Mouse (Mus musculus): Measurements from ENCODE around the gene Ryr3.
"Not testable (repeated sequence)": the region's sequence is repeated elsewhere in the genome, so short reads cannot be mapped to it uniquely, and the experiment has no call there.

Gene Ryr3

DNA sequence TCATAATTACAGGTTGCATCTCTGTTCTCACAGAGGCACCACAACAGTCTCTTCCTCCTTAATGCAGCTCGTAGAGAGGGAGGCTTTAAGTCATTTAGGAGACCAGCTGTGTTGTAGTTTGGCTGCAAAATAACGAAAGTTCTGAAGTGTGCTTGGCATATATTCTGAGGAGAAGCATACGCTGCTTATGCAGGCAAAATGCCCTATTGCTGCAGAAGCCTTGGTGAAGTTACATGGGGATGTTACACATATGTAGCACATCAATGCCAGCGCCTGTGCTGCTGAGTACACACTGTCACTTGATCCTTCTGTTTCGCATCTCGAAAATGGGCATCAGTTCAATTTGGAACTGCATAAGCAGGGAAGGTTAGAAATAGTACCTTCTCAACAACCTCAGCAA is 112.3 kb downstream of the Ryr3 start:
- no peak for DNase-seq (ENCODE audit: extremely low read depth, insufficient read length, low spot score)

DNA sequence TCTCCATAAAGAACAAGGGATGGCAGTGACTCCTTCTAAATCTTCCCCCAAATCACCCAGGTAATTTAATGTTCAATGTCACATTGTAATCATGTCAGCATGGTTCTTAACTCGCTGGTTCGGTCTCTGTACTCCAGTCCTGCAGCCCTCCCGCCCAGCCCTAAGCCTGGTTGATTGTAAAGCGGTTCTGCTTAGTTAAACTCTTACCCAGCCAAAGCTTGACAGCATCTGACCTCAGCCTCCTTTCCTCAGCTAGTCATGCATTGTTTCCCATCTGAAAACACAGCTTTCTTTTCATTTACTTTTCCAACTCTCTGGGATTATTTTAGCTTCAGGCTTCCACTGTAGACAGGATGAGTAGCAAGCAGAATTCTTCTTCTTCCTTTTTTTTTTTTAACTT is 121.7 kb downstream of the Ryr3 start:
- DNase-seq (ENCODE audit: extremely low read depth, insufficient read length, low spot score), result no peak

GRCm38 (mm10) chr2:113094088-113094487 is 122.8 kb downstream of the Ryr3 start:
- DNase-seq (ENCODE audit: extremely low read depth, insufficient read length, low spot score), result no peak

DNA sequence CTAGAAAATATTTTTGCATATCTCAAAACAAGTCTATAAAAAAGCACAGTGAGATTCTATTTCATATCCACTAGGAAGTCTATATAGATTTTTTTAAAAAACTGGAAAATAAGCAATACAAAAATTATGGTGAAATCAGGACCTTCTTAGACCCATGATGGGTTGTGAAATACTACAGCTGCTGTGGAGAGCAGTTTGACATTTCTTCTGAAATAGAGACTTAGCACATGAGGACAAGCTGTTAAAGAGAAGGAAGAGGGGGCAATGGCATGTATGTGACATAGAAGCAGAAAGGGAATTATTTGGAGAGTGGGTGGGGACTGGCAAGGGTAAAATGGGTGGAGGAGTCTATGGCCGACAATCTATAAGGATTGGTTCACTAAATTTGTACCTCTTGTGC is 124.1 kb downstream of the Ryr3 start:
- no peak for DNase-seq (ENCODE audit: extremely low read depth, insufficient read length, low spot score)

GRCm38 (mm10) chr2:113091316-113091715 is 125.6 kb downstream of the Ryr3 start:
- DNase-seq (ENCODE audit: extremely low read depth, insufficient read length, low spot score), result not testable (repeated sequence)

DNA sequence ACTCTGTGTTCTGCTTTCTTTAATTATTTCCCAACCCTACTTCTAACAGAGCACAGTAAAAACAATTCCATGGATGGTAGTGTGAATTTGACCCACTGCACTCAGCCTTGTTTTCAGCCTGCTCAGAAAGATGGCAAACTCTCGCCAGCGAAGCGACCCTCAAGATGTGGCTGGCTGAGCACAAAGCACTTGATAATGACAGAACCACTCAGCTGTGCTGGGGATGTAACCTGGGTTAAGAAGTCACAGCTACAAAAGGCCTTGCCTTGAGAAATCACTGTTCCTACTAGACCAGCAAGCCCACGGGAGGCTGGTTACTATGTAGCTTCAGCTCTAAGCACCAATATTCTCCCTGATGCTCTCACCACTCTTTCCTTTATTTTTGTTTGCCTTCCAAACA is 140.5 kb downstream of the Ryr3 start:
- no peak for DNase-seq (ENCODE audit: extremely low read depth, insufficient read length, low spot score)

DNA sequence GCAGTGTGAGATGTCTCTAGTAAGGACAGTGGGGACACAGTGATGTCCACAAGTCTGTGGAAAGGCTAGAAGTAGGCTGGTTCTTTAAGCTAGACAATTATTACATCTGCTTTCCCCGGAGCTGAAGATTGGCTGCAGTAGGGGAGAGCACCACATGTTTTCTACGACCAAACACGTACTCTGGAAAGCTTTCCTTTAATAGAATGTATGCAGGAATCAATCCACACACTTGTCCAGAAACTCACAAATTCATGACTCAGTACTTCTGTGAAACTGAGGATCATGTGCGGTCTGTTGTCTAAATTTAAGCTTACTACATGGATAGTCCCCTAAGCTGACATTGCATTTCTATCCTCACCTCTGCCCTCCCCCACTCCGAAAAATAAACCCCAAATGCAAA is 157.5 kb downstream of the Ryr3 start:
- no peak for DNase-seq (ENCODE audit: extremely low read depth, insufficient read length, low spot score)

DNA sequence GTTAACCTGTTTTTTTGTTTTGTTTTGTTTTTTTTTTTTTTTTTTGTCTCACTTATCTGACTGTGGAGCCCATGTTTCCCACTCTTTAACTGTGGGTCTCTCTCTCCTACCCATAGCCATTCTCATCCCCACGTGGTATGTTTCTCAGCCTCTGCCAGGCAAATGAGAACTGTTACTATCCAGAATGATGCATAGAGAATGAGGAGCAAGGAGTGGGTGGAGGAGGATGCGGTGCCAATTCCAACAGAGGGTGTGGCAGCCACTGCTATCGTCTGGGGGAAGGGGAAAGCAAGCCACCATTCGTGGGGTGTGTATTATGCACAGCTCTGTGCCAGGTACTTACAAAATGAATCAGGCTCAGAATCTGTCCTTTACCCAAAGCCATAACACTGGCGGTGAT is 158.0 kb downstream of the Ryr3 start:
- no peak for DNase-seq (ENCODE audit: extremely low read depth, insufficient read length, low spot score)

GRCm38 (mm10) chr2:113058116-113058515 is 158.8 kb downstream of the Ryr3 start:
- DNase-seq (ENCODE audit: extremely low read depth, insufficient read length, low spot score), result no peak

- no peak for DNase-seq (ENCODE audit: extremely low read depth, insufficient read length, low spot score)
These were observed 161.3 kb downstream of the Ryr3 start for GRCm38 (mm10) chr2:113055591-113055990.

DNA sequence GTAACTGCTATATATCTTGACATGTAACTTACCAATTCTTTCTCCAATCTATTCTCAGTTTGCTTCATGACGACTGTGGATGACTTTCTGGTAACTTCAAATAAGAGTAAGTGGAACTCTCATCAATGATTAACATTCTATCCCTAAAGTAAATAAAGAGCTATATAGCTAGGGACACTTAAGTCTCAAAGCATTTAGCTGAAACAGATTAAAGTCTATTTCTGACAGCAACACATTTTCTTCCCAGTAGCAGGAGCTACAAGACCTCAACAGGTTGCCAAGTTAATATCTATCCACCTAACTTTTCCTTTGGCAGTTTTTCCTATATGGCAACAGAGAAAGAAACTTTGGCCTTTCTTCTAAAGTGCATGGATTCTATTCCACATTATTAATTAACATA is 167.1 kb downstream of the Ryr3 start:
- DNase-seq (ENCODE audit: extremely low read depth, insufficient read length, low spot score), result no peak

- no peak for DNase-seq (ENCODE audit: extremely low read depth, insufficient read length, low spot score)
These were observed 180.3 kb downstream of the Ryr3 start for GRCm38 (mm10) chr2:113036550-113036949.

GRCm38 (mm10) chr2:113030689-113031088 is 186.2 kb downstream of the Ryr3 start:
- DNase-seq (ENCODE audit: extremely low read depth, insufficient read length, low spot score), result no peak

GRCm38 (mm10) chr2:113019896-113020295 is 197.0 kb downstream of the Ryr3 start:
- no peak for DNase-seq (ENCODE audit: extremely low read depth, insufficient read length, low spot score)

DNA sequence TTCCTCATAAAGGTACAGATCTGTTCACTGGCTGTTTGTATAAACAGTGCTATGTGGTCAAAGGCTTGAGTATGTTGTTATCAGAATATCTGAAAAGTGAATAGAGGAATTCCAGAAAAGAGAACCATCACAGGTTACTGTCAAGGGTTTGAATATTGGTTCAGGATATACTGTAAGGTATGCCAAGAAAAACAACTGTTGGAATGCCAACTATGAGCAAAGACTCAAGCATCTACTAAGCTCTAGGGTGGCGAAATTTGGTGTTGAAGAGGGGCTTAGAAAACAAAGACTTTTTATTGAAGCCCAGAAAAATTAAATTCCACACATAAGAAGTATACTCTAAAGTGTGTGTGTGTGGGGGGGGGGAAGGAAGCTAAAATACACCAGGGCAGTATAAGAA is 198.6 kb downstream of the Ryr3 start:
- DNase-seq (ENCODE audit: extremely low read depth, insufficient read length, low spot score), result no peak

DNA sequence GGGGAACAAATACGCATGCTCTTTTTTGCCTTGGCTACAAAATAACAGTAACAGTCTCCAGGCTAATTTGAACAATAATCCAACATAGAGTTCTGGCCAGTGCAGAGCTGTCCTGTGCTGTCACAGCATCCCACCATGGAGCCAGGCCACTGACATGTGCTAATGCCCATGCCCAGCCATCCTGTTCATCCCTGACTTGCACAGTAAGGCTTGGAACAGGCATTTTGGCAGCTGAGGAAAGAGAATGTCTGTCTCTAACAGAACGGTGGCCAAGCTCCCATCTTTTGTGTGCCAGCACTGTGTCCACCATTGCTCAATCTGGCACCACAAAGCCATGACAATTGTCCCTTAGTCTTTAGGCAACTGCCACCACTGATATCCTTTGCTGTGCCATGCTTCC is 200.7 kb downstream of the Ryr3 start:
- DNase-seq (ENCODE audit: extremely low read depth, insufficient read length, low spot score), result no peak

GRCm38 (mm10) chr2:113008961-113009740 is 207.7 kb downstream of the Ryr3 start:
- no peak for DNase-seq (ENCODE audit: extremely low read depth, insufficient read length, low spot score)

GRCm38 (mm10) chr2:112998498-112998897 is 218.4 kb downstream of the Ryr3 start:
- no peak for DNase-seq (ENCODE audit: extremely low read depth, insufficient read length, low spot score)

GRCm38 (mm10) chr2:112982908-112983510 is 233.9 kb downstream of the Ryr3 start:
- DNase-seq (ENCODE audit: extremely low read depth, insufficient read length, low spot score), result no peak

DNA sequence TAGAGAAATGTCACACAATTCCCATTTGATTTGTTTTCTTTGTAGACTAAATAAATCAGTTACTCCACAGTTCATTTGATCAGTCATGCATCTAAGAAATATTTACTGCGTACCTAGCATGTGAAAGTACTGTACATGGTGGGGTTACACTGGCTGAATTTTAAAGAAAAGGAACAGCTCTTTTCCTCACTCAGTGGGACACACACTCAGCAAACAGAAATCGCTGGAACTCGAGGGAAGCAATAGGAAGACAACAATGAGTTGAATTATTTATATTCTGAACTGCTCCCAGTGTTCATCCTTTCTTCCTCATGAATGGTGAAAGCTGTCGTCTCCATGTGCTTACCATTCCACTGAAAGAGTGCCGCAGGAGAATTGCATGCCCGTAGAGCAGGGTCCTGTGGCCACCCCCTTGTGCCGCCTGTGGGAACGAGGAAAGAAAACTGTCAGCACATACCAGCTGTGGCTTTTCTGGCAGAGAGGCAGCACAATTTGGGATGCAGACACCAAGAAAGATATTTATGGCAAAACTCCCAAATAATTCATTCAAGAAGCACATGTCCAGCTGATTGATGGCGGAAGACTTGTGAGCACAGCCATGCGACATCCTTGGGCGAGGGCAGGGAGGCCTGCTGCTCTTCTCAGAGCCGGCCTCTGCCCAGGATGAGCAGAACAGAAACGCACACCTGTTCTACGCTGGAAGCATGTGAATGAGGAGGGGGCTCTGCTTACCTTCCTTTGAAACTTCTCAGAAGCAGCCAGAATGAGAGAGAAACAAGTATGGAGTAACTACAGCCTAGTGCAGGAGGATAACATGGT is 249.9 kb downstream of the Ryr3 start:
- DNase-seq (ENCODE audit: extremely low read depth, insufficient read length, low spot score), result no peak

GRCm38 (mm10) chr2:112948931-112949330 is 268.0 kb downstream of the Ryr3 start:
- DNase-seq (ENCODE audit: extremely low read depth, insufficient read length, low spot score), result no peak

DNA sequence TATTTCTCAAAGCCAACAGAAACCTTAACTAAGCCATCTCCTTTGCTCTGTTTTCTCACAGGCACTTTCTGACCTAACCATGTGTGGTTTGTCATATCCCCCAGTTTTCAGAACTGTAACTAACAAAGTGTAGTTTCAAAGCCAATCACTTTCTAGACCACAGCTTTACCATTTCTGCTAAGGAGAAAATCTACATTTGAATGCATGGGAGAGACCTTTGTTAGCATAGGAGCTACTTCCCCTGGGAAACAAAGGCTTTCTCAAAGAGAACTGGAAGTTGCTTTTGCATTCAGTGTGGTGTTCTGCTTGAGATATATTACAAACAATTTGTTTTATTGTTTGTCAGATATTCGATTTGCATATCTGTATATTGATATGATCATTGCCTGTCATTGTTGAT is 285.1 kb downstream of the Ryr3 start:
- DNase-seq (ENCODE audit: extremely low read depth, insufficient read length, low spot score), result no peak

Measured in 3134 (cell line).